Mouse (Mus musculus) ES-Bruce4 (cell line): Measurements from ENCODE around the gene Foxp1.

Experiments
- EP300 ChIP-seq: IDR thresholded peaks from 2 replicates; pipeline ENCODE4 v1.6.1; 2011; ENCODE audit warnings: low read depth, low read length; ENCODE audit not compliant: insufficient read depth
- POLR2A ChIP-seq: IDR thresholded peaks from one replicate; pipeline ENCODE4 v1.8.1; 2011; ENCODE audit warnings: low read length; ENCODE audit not compliant: insufficient read depth

- TF ChIP-seq POLR2A: no peak
- no peak for TF ChIP-seq EP300
These were observed 120.7 kb downstream of the Foxp1 start for GRCm38 (mm10) chr6:99401801-99402200.
